Mouse (Mus musculus) olfactory bulb, adult 2 months (tissue): ENCODE measurements around the gene Ruvbl2.

Experiments used
- CTCF ChIP-seq: fragments of 200-500 bp; IDR thresholded peaks from 2 replicates; pipeline ENCODE4 v1.5.1; 2012; ENCODE audit warnings: low read depth, mild to moderate bottlenecking, low read length, moderate library complexity; ENCODE audit not compliant: insufficient read depth
- POLR2A ChIP-seq: fragments of 200-500 bp; IDR thresholded peaks from 2 replicates; pipeline ENCODE4 v1.6.1; 2012; ENCODE audit warnings: mild to moderate bottlenecking, low read depth, low read length, moderate library complexity; ENCODE audit not compliant: insufficient read depth

GRCm38 (mm10) chr7:45420615-45420919 lies 17.3 kb downstream of the Ruvbl2 start, which contains the start of gene Lhb:
- TF ChIP-seq CTCF (no peak), POLR2A (no peak)
